ENCODE assay signal across 8 mouse cellular contexts in the genomic region with DNA sequence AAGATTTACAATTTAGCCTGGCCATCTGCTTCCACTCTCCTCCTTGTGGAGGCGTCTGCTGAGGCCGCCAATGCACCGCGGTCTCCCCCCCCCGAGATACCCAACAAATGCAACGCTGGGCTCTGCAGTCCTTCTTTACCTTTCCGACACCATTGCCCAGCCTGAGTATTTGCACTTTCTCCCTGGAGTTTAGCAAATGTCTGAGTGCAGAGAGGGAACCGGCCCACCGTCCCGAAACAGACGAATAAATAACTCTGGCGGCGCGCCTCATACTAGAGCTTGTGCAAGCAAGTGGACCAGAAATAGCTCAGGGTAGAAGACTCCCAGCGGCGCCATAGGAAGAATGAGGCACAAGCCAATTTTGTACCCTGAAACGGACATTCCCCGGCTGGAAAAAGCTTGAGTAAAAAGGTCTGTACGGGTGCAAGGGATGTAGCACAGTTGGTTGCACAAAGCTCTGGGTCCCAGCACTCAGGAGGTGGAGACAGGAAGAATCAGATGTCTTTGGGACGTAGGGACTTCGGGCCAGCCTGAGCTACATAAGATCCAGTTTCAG. TPM values are rescaled to one million over a fixed set of nuclear protein-coding genes. Genes with fewer than 3 reads are reported as not detected.
DNase-seq lines count a peak whose midpoint lies in the region; ATAC-seq lines count a peak whose summit lies in the region.

No protein-coding gene starts in this region.

- H3K36me3 ChIP-seq in embryonic facial prominence, embryonic 11.5 days (replicated peaks; ENCODE audit: control insufficient read depth, insufficient read depth, low read depth, low read length): no peaks in the 10 kb centered on the region
- H3K36me3 ChIP-seq in midbrain, embryonic 14.5 days (ENCODE audit: control insufficient read depth, insufficient read depth, low read length): no peaks in the 10 kb centered on the region
- no peaks in the 10 kb centered on the region for H3K36me3 ChIP-seq in stomach, embryonic 14.5 days (ENCODE audit: control insufficient read depth, insufficient read depth, low read length)

- WGBS in embryonic facial prominence, embryonic 11.5 days: 3% methylated on average over 21 of the region's 21 CpGs
- 3% methylated on average over 21 of the region's 21 CpGs for WGBS in midbrain, embryonic 14.5 days
- WGBS in stomach, embryonic 14.5 days: 2% methylated on average over 21 of the region's 21 CpGs

- peak overlapping the region; percentile 49 for H3K4me3 ChIP-seq in embryonic facial prominence, embryonic 11.5 days (ENCODE audit: low read depth, low read length)
- peak overlapping the region; percentile 59 for H3K4me3 ChIP-seq in midbrain, embryonic 14.5 days (replicated peaks; ENCODE audit: low read depth, low read length)
- peak overlapping the region; percentile 52 for H3K4me3 ChIP-seq in stomach, embryonic 14.5 days (ENCODE audit: low read depth, low read length)

- 0 out of 2 replicates have a peak, but pooled peaks have one; percentile 4 for ATAC-seq in embryonic facial prominence, embryonic 11.5 days (replicated peaks; ENCODE audit: insufficient number of reproducible peaks, low FRiP score, low TSS enrichment, low read depth)
- ATAC-seq in midbrain, embryonic 14.5 days (ENCODE audit: low FRiP score, low TSS enrichment): peak; percentile 32
- peak; percentile 26; the same call in 1 of the 2 replicates for ATAC-seq in stomach, embryonic 14.5 days (ENCODE audit: insufficient number of reproducible peaks, insufficient read depth, low FRiP score, low read depth)

- no peaks in the 10 kb centered on the region for H3K27me3 ChIP-seq in embryonic facial prominence, embryonic 11.5 days (ENCODE audit: control insufficient read depth, insufficient read depth, low read length)
- no peaks in the 10 kb centered on the region for H3K27me3 ChIP-seq in midbrain, embryonic 14.5 days (ENCODE audit: control insufficient read depth, insufficient read depth, low read length)
- H3K27me3 ChIP-seq in stomach, embryonic 14.5 days (ENCODE audit: control insufficient read depth, insufficient read depth, low read length): no peaks in the 10 kb centered on the region

- peak; percentile 79 for DNase-seq in A20 (ENCODE audit: low read depth, low spot score)
- peak; percentile 71 for DNase-seq in adrenal gland, adult 2 months
- DNase-seq in embryonic facial prominence, embryonic 11.5 days (ENCODE audit: low spot score): peak; percentile 56
- peak; percentile 71 to 88 for DNase-seq in heart, adult 18-20 months
- peak; percentile 63 for DNase-seq in kidney, adult 11 months
- peak; percentile 56 for DNase-seq in liver
- peak; percentile 63 for DNase-seq in midbrain, embryonic 14.5 days

- H3K9me3 ChIP-seq in embryonic facial prominence, embryonic 11.5 days (replicated peaks; ENCODE audit: control insufficient read depth, low read length): no peaks in the 10 kb centered on the region
- H3K9me3 ChIP-seq in midbrain, embryonic 14.5 days (ENCODE audit: control insufficient read depth, low read length): no peaks in the 10 kb centered on the region
- no peaks in the 10 kb centered on the region for H3K9me3 ChIP-seq in stomach, embryonic 14.5 days (ENCODE audit: control insufficient read depth, low read depth, low read length)

- peak overlapping the region; percentile 58 for H3K9ac ChIP-seq in embryonic facial prominence, embryonic 11.5 days (replicated peaks; ENCODE audit: low read length)
- H3K9ac ChIP-seq in midbrain, embryonic 14.5 days (replicated peaks; ENCODE audit: low read length): peak overlapping the region; percentile 36; the same call in 1 of the 2 replicates
- H3K9ac ChIP-seq in stomach, embryonic 14.5 days (replicated peaks; ENCODE audit: low read depth, low read length): peak overlapping the region; percentile 47

- no peak overlapping the region for H3K27ac ChIP-seq in embryonic facial prominence, embryonic 11.5 days (replicated peaks; ENCODE audit: low read depth, low read length)
- peak overlapping the region; percentile 71; the same call in 1 of the 2 replicates for H3K27ac ChIP-seq in midbrain, embryonic 14.5 days (replicated peaks; ENCODE audit: low read depth, low read length)
- peak overlapping the region; percentile 86 for H3K27ac ChIP-seq in stomach, embryonic 14.5 days (ENCODE audit: low read length)

- H3K4me1 ChIP-seq in embryonic facial prominence, embryonic 11.5 days (ENCODE audit: control insufficient read depth, insufficient read depth, low read length): peaks cover 4% of the 10 kb centered on the region; the same call in 1 of the 2 replicates
- peaks cover 9% of the 10 kb centered on the region; the same call in 1 of the 2 replicates for H3K4me1 ChIP-seq in midbrain, embryonic 14.5 days (ENCODE audit: control insufficient read depth, insufficient read depth, low read length)
- H3K4me1 ChIP-seq in stomach, embryonic 14.5 days (ENCODE audit: control insufficient read depth, insufficient read depth, low read length): peaks cover 16% of the 10 kb centered on the region

- peak overlapping the region; percentile 79 for H3K4me2 ChIP-seq in embryonic facial prominence, embryonic 11.5 days (ENCODE audit: low read depth, low read length)
- peak overlapping the region; percentile 78 for H3K4me2 ChIP-seq in midbrain, embryonic 14.5 days (ENCODE audit: low read length)
- H3K4me2 ChIP-seq in stomach, embryonic 14.5 days (replicated peaks; ENCODE audit: low read depth, low read length): peak overlapping the region; percentile 73

RNA-seq across cellular contexts. Expression of gene Myl6b, which starts 0.7 kb away (rescaled TPM):
- 1 to 10 TPM; 6.2 to 8.3 TPM for total RNA-seq in adrenal gland, adult 2 months (2021)
- 5.1 and 5.7 TPM in 2 replicates for polyA plus RNA-seq in adrenal gland, adult 2 months (2012; rRNA removed)
- 2.3 and 2.9 TPM in 2 replicates for polyA plus RNA-seq in embryonic facial prominence, embryonic 11.5 days (2014; fragmentation: Nextera tagmentation; extraction: Ambion mirVana)
- 1 to 10 TPM; 3.2 to 3.3 TPM for total RNA-seq in heart, adult 18-20 months (2021)
- polyA plus RNA-seq in midbrain, embryonic 14.5 days (2014; fragmentation: Nextera tagmentation; extraction: Ambion mirVana): 5.3 and 6.8 TPM in 2 replicates
- 3.2 and 3.4 TPM in 2 replicates for polyA plus RNA-seq in stomach, embryonic 14.5 days (2014; fragmentation: Nextera tagmentation; extraction: Ambion mirVana)

RNA-seq across cellular contexts. Expression of gene Myl6, which starts 5.2 kb away (rescaled TPM):
- total RNA-seq in adrenal gland, adult 2 months (2021): 100 to 1,000 TPM; 786 to 985 TPM
- 324 and 445 TPM in 2 replicates for polyA plus RNA-seq in adrenal gland, adult 2 months (2012; rRNA removed)
- 678 and 740 TPM in 2 replicates for polyA plus RNA-seq in embryonic facial prominence, embryonic 11.5 days (2014; fragmentation: Nextera tagmentation; extraction: Ambion mirVana)
- total RNA-seq in heart, adult 18-20 months (2021): 100 to 1,000 TPM; 253 to 273 TPM
- 750 and 787 TPM in 2 replicates for polyA plus RNA-seq in midbrain, embryonic 14.5 days (2014; fragmentation: Nextera tagmentation; extraction: Ambion mirVana)
- 1,824 and 1,933 TPM in 2 replicates for polyA plus RNA-seq in stomach, embryonic 14.5 days (2014; fragmentation: Nextera tagmentation; extraction: Ambion mirVana)

RNA-seq across cellular contexts. Expression of gene Esyt1, which starts 26.5 kb away (rescaled TPM):
- total RNA-seq in adrenal gland, adult 2 months (2021): 10 to 100 TPM; 26.1 to 32.6 TPM
- 52.8 and 59.6 TPM in 2 replicates for polyA plus RNA-seq in adrenal gland, adult 2 months (2012; rRNA removed)
- 12.5 and 15.8 TPM in 2 replicates for polyA plus RNA-seq in embryonic facial prominence, embryonic 11.5 days (2014; fragmentation: Nextera tagmentation; extraction: Ambion mirVana)
- 10 to 100 TPM; 15.9 to 19.9 TPM for total RNA-seq in heart, adult 18-20 months (2021)
- polyA plus RNA-seq in midbrain, embryonic 14.5 days (2014; fragmentation: Nextera tagmentation; extraction: Ambion mirVana): 6.0 and 10.9 TPM in 2 replicates
- 25.8 and 28.9 TPM in 2 replicates for polyA plus RNA-seq in stomach, embryonic 14.5 days (2014; fragmentation: Nextera tagmentation; extraction: Ambion mirVana)

RNA-seq across cellular contexts. Expression of gene Smarcc2, which starts 40.1 kb away (rescaled TPM):
- total RNA-seq in adrenal gland, adult 2 months (2021): 100 to 1,000 TPM; 120 to 128 TPM
- polyA plus RNA-seq in adrenal gland, adult 2 months (2012; rRNA removed): 129 and 130 TPM in 2 replicates
- polyA plus RNA-seq in embryonic facial prominence, embryonic 11.5 days (2014; fragmentation: Nextera tagmentation; extraction: Ambion mirVana): 103 and 109 TPM in 2 replicates
- total RNA-seq in heart, adult 18-20 months (2021): 10 to 100 TPM; 75.4 to 75.8 TPM
- 172 and 229 TPM in 2 replicates for polyA plus RNA-seq in midbrain, embryonic 14.5 days (2014; fragmentation: Nextera tagmentation; extraction: Ambion mirVana)
- 109 and 110 TPM in 2 replicates for polyA plus RNA-seq in stomach, embryonic 14.5 days (2014; fragmentation: Nextera tagmentation; extraction: Ambion mirVana)

RNA-seq across cellular contexts. Expression of gene Zc3h10, which starts 48.4 kb away (rescaled TPM):
- 10 to 100 TPM; 11.7 to 12.3 TPM for total RNA-seq in adrenal gland, adult 2 months (2021)
- 16.0 and 16.3 TPM in 2 replicates for polyA plus RNA-seq in adrenal gland, adult 2 months (2012; rRNA removed)
- 13.6 and 15.0 TPM in 2 replicates for polyA plus RNA-seq in embryonic facial prominence, embryonic 11.5 days (2014; fragmentation: Nextera tagmentation; extraction: Ambion mirVana)
- 1 to 10 TPM; 7.7 to 8.2 TPM for total RNA-seq in heart, adult 18-20 months (2021)
- polyA plus RNA-seq in midbrain, embryonic 14.5 days (2014; fragmentation: Nextera tagmentation; extraction: Ambion mirVana): 17.6 and 19.6 TPM in 2 replicates
- polyA plus RNA-seq in stomach, embryonic 14.5 days (2014; fragmentation: Nextera tagmentation; extraction: Ambion mirVana): 8.8 and 10.7 TPM in 2 replicates
